Mouse (Mus musculus) CH12.LX (cell line): ENCODE measurements at regions not wholly inside any gene's neighbourhood (a gene's known extent, or its start where the extent isn't known, plus 50 kb on each side); places are given as distances from the start of the nearest gene placed in this dataset.

ENCODE experiments used
- DNase-seq: peaks from one replicate; pipeline ENCODE4 v3.0.0-alpha.2; 2013; ENCODE audit errors: extremely low read depth
- H3K27ac ChIP-seq: 2 replicates; pipeline ENCODE4 v1.5.1; 2012; ENCODE audit warnings: low read depth, mild to moderate bottlenecking, control low read depth, moderate library complexity; ENCODE audit not compliant: insufficient read depth
- H3K27me3 ChIP-seq: replicated peaks from 2 replicates; pipeline ENCODE3; 2012; ENCODE audit warnings: inconsistent platforms
- H3K36me3 ChIP-seq, 2 experiments: replicated peaks in 1 of 2; 2 replicates each; pipeline versions ENCODE3 to v1.6.1; 2012; ENCODE audit warnings: inconsistent platforms in 1 of 2, low read length in 1 of 2, mild to moderate bottlenecking in 1 of 2, mixed read lengths in 1 of 2, moderate library complexity in 1 of 2; ENCODE audit not compliant: control insufficient read depth in 1 of 2, insufficient read depth in 1 of 2
- H3K4me1 ChIP-seq, 2 experiments: 2 replicates each; pipeline ENCODE4 v1.6.1; 2012; ENCODE audit warnings: inconsistent platforms in 1 of 2, moderate library complexity in 1 of 2; ENCODE audit not compliant: insufficient read depth in 2 of 2, control insufficient read depth in 1 of 2
- H3K4me2 ChIP-seq: 2 replicates; pipeline ENCODE4 v1.6.1; 2012; ENCODE audit warnings: low read depth, mild to moderate bottlenecking, control low read depth; ENCODE audit not compliant: poor library complexity, insufficient read depth, severe bottlenecking
- H3K4me3 ChIP-seq, 3 experiments: fragments of 150-350 bp in 1 of 3; sonication (generic) in 1 of 3; replicated peaks in 1 of 3; 2 replicates each; pipeline versions ENCODE3 to v1.5.1; 2011 to 2012; ENCODE audit warnings: low read depth in 2 of 3, low read length in 2 of 3, mild to moderate bottlenecking in 2 of 3, moderate library complexity in 2 of 3, control low read depth in 1 of 3, improper control_type of control experiment in 1 of 3, inconsistent platforms in 1 of 3, mixed read lengths in 1 of 3; ENCODE audit not compliant: poor library complexity in 1 of 3
- H3K79me2 ChIP-seq: replicated peaks from 2 replicates; pipeline ENCODE4 v1.6.1; 2012; ENCODE audit warnings: mild to moderate bottlenecking, moderate library complexity; ENCODE audit not compliant: control insufficient read depth, poor library complexity, insufficient read depth, severe bottlenecking; ENCODE audit errors: extremely low read depth
- H3K9ac ChIP-seq: 2 replicates; pipeline ENCODE4 v1.6.1; 2012; ENCODE audit warnings: low read depth, mild to moderate bottlenecking, control low read depth, moderate library complexity; ENCODE audit not compliant: insufficient read depth
- H3K9me3 ChIP-seq: replicated peaks from 2 replicates; pipeline ENCODE3; 2012; ENCODE audit warnings: low read length, inconsistent platforms, mixed read lengths
- CHD1 ChIP-seq: IDR thresholded peaks from 2 replicates; pipeline ENCODE4 v1.6.1; 2012; ENCODE audit warnings: low read depth, low read length, improper control_type of control experiment, inconsistent platforms
- CHD2 ChIP-seq: IDR thresholded peaks from 2 replicates; pipeline ENCODE4 v1.6.1; 2011; ENCODE audit warnings: low read length, improper control_type of control experiment
- E2F4 ChIP-seq: IDR thresholded peaks from 2 replicates; pipeline ENCODE4 v1.6.1; 2011; ENCODE audit warnings: low read depth, low read length, improper control_type of control experiment; ENCODE audit not compliant: insufficient replicate concordance
- EP300 ChIP-seq: IDR thresholded peaks from 2 replicates; pipeline ENCODE4 v1.6.1; 2011; ENCODE audit warnings: low read length, improper control_type of control experiment
- ETS1 ChIP-seq: conservative IDR thresholded peaks from 2 replicates; pipeline ENCODE4 v1.6.1; 2012; ENCODE audit warnings: low read depth, mild to moderate bottlenecking, inconsistent platforms, low read length, improper control_type of control experiment, moderate library complexity
- HCFC1 ChIP-seq: IDR thresholded peaks from 2 replicates; pipeline ENCODE4 v1.6.1; 2012; ENCODE audit warnings: low read depth, mild to moderate bottlenecking, inconsistent platforms, low read length, improper control_type of control experiment
- KAT2A ChIP-seq: IDR thresholded peaks from 2 replicates; pipeline ENCODE4 v1.6.1; 2012; ENCODE audit warnings: low read length, improper control_type of control experiment, inconsistent platforms; ENCODE audit not compliant: insufficient replicate concordance
- MAZ ChIP-seq: IDR thresholded peaks from 2 replicates; pipeline ENCODE4 v1.6.1; 2012; ENCODE audit warnings: low read depth, mild to moderate bottlenecking, inconsistent platforms, low read length, improper control_type of control experiment, moderate library complexity
- MYC ChIP-seq: IDR thresholded peaks from 2 replicates; pipeline ENCODE4 v1.6.1; 2011; ENCODE audit warnings: low read depth, mild to moderate bottlenecking, improper control_type of control experiment, low read length
- POLR2A ChIP-seq: IDR thresholded peaks from 2 replicates; pipeline ENCODE4 v1.6.1; 2011; ENCODE audit warnings: low read depth, mild to moderate bottlenecking, improper control_type of control experiment, low read length
- POLR2AphosphoS2 ChIP-seq: IDR thresholded peaks from 2 replicates; pipeline ENCODE4 v1.6.1; 2011; ENCODE audit warnings: low read depth, low read length, improper control_type of control experiment
- RCOR1 ChIP-seq: conservative IDR thresholded peaks from 2 replicates; pipeline ENCODE4 v1.6.1; 2012; ENCODE audit warnings: low read depth, mild to moderate bottlenecking, inconsistent platforms, low read length, improper control_type of control experiment
- TBP ChIP-seq: conservative IDR thresholded peaks from 2 replicates; pipeline ENCODE4 v1.6.1; 2011; ENCODE audit warnings: low read depth, low read length, improper control_type of control experiment
- TCF12 ChIP-seq: IDR thresholded peaks from 2 replicates; pipeline ENCODE4 v1.6.1; 2014; ENCODE audit warnings: low read depth, mild to moderate bottlenecking, inconsistent platforms, low read length, improper control_type of control experiment
- UBTF ChIP-seq: IDR thresholded peaks from 2 replicates; pipeline ENCODE4 v1.6.1; 2012; ENCODE audit warnings: low read depth, mild to moderate bottlenecking, inconsistent platforms, low read length, improper control_type of control experiment, moderate library complexity
- USF1 ChIP-seq: IDR thresholded peaks from 2 replicates; pipeline ENCODE4 v1.6.1; 2014; ENCODE audit warnings: low read depth, mild to moderate bottlenecking, inconsistent platforms, low read length, improper control_type of control experiment
- USF2 ChIP-seq: conservative IDR thresholded peaks from 2 replicates; pipeline ENCODE4 v1.6.1; 2011; ENCODE audit warnings: low read depth, low read length, improper control_type of control experiment
- ZC3H11A ChIP-seq: IDR thresholded peaks from 2 replicates; pipeline ENCODE4 v1.6.1; 2012; ENCODE audit warnings: low read depth, mild to moderate bottlenecking, inconsistent platforms, low read length, improper control_type of control experiment
- ZNF384 ChIP-seq: IDR thresholded peaks from 2 replicates; pipeline ENCODE4 v1.6.1; 2012; ENCODE audit warnings: low read depth, low read length, improper control_type of control experiment, inconsistent platforms
- dilution Hi-C: fragments of 300-500 bp; cut with MboI; formaldehyde crosslinking; loops from 2 replicates; pipeline ENCODE4 v1.14.3; 2020; ENCODE audit warnings: low sequenced_read_pairs; ENCODE audit not compliant: extremely low pct_unique_long_range_greater_than_20kb, extremely low pct_ligation_motif_present
- in situ Hi-C: fragments of 300-500 bp; cut with MboI; formaldehyde crosslinking; loops from 3 replicates; pipeline ENCODE4 v1.14.3; 2019; ENCODE audit warnings: low sequenced_read_pairs, low pct_ligation_motif_present, low pct_unique_long_range_greater_than_20kb, mixed read lengths

DNA sequence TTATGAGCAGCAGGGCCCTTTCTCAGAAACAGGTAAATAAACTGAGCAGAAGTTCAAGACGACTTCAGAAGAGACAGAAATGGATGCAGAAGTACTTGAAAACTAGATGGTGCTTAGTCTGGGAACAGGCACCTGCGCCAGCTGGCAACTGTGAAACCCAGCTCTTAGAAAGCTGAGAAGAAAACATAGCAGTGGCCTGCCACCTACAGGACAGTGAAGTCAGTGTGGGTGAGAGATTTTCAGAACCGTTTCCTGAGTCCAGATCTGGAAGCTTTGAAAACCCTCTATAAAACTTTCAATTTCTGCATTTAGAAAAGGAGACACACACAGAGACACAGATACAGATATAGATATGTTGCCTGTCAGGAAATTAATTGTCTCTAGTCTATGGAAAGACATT, 667.4 kb downstream of the Rapgef2 start:
- H3K4me3 ChIP-seq, result no peak overlapping the region
- TF ChIP-seq ZC3H11A (no peak), EP300 (no peak), HCFC1 (no peak), USF2 (no peak), POLR2A (no peak), TCF12 (no peak), ETS1 (no peak), MYC (no peak), UBTF (no peak)
- DNase-seq, result no peak
- no peaks in the 10 kb centered on the region for H3K36me3 ChIP-seq
- no peaks in the 10 kb centered on the region for H3K79me2 ChIP-seq
- H3K9ac ChIP-seq, result no peak overlapping the region
- H3K27me3 ChIP-seq, result no peaks in the 10 kb centered on the region
- dilution Hi-C loops (no loop called here), in situ Hi-C loops (no loop called here)
- no peaks in the 10 kb centered on the region for H3K4me1 ChIP-seq
- H3K9me3 ChIP-seq, result peaks cover 20% of the 10 kb centered on the region
- no peak overlapping the region for H3K27ac ChIP-seq
- H3K4me2 ChIP-seq, result no peak overlapping the region

DNA sequence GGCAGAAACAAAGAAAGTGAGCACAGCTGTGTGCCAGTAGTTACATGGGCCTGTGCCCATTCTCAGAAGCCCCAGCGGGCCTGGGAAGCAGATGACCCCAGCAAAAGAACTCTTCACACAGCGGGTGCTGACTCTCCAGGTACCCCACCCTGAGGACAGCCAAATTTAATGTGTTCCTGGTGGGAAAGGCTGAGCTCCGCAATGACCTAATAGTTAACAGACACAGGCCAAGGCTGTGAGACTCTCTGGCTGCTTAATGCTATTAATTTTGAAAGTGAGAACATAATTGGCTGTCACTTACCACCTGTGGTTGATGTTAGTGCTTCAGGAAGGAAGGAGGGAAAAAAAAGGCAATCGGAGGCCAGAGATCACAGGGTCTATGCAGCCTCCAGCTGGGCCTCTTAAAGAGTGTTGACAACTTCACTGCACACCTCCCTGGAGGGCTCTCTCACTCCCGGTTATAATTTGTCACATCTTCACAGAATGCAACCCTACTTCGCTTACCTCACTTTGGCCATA, 691.5 kb downstream of the Rapgef2 start:
- dilution Hi-C loops (no loop called here), in situ Hi-C loops (no loop called here)
- no peaks in the 10 kb centered on the region for H3K79me2 ChIP-seq
- no peak for DNase-seq
- H3K4me3 ChIP-seq, result no peak overlapping the region
- no peaks in the 10 kb centered on the region for H3K27me3 ChIP-seq
- H3K9ac ChIP-seq, result no peak overlapping the region
- H3K36me3 ChIP-seq, result no peaks in the 10 kb centered on the region
- H3K4me1 ChIP-seq, result no peaks in the 10 kb centered on the region
- no peak overlapping the region for H3K4me2 ChIP-seq
- TF ChIP-seq ZNF384 (no peak), EP300 (no peak), MAZ (no peak)
- H3K27ac ChIP-seq, result no peak overlapping the region
- peaks cover 33% of the 10 kb centered on the region for H3K9me3 ChIP-seq

DNA sequence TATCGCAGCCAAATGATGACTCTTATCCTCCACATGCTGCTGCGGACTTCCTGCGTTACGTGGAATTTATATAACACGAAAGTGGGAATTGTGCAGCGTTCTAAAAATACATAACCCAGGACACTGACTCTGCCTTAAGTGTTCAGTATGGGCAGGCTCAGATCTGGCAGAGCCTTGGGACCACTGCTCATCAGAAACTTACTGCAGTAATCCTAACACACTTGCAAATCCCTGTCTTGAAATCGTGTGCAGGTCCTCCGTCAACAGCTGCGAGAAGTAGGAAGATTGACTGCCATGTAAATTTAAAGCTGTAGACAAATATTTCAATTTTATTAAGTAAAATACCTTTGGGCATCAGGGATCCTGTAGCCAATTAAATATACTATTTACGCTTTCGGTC, 692.0 kb downstream of the Rapgef2 start:
- dilution Hi-C loops, result no loop called here
- Histone ChIP-seq H3K36me3 (no peaks in the 10 kb centered on the region), H3K9ac (no peak overlapping the region), H3K27ac (no peak overlapping the region), H3K9me3 (peaks cover 36% of the 10 kb centered on the region), H3K79me2 (no peaks in the 10 kb centered on the region), H3K4me3 (no peak overlapping the region), H3K4me2 (no peak overlapping the region), H3K4me1 (no peaks in the 10 kb centered on the region), H3K27me3 (no peaks in the 10 kb centered on the region)
- DNase-seq, result no peak
- in situ Hi-C loops, result no loop called here
- TF ChIP-seq TBP, result no peak
- no peak for TF ChIP-seq USF1
- no peak for TF ChIP-seq RCOR1
- TF ChIP-seq CHD2, result no peak
- no peak for TF ChIP-seq E2F4
- TF ChIP-seq KAT2A, result no peak
- TF ChIP-seq POLR2AphosphoS2, result no peak
- TF ChIP-seq HCFC1, result no peak
- TF ChIP-seq MAZ, result no peak
- TF ChIP-seq USF2, result no peak
- no peak for TF ChIP-seq CHD1
- no peak for TF ChIP-seq EP300
